Mouse (Mus musculus): ENCODE results near the gene Piezo1.

Gene Piezo1

DNA sequence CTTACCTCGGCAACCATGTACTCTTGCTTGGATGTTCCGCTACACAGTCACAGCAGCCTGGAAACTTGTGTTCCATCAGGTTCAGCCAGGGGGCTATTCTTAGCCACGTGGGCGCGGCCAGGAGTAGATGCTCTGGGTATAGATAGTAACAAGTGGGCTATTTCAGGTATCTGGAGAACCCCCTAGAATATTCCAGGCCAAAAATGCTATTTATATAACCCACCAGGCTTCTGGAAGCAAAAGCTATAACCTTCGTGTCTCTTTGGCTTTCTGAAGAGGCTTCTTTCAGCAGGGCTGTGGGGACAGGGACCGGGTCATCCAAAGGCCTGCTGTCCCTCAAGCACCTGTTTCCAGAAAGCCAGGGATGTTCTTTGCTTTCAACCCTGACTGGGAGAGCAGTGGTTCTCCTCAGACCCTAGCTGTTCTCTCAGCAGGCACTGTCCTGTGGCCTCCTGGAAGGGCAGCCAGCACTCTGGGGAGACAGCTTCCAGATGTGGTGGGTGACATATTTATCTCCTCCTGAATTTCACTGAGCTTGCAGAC lies 99.9 kb downstream of the Piezo1 start:
- no peak for DNase-seq

GRCm38 (mm10) chr8:122445203-122445602 lies 105.9 kb downstream of the Piezo1 start:
- no peak for DNase-seq

- peak in 1 of 2 experiments; percentile 51 for DNase-seq
Measured at GRCm38 (mm10) chr8:122444058-122444748, 106.9 kb downstream of the Piezo1 start.

GRCm38 (mm10) chr8:122443262-122444006 lies 107.7 kb downstream of the Piezo1 start, which contains the start of gene Mvd:
TSS of gene Mvd (minus strand) at chr8:122443422.
- peak; percentile 98 to 99 for DNase-seq

GRCm38 (mm10) chr8:122442781-122443180 lies 108.3 kb downstream of the Piezo1 start:
- no peak for DNase-seq

GRCm38 (mm10) chr8:122442356-122442755 lies 108.8 kb downstream of the Piezo1 start:
- DNase-seq: no peak

- no peak for DNase-seq
Measured at GRCm38 (mm10) chr8:122441326-122441725, 109.8 kb downstream of the Piezo1 start.

GRCm38 (mm10) chr8:122439336-122439735 lies 111.8 kb downstream of the Piezo1 start:
- DNase-seq: no peak

DNA sequence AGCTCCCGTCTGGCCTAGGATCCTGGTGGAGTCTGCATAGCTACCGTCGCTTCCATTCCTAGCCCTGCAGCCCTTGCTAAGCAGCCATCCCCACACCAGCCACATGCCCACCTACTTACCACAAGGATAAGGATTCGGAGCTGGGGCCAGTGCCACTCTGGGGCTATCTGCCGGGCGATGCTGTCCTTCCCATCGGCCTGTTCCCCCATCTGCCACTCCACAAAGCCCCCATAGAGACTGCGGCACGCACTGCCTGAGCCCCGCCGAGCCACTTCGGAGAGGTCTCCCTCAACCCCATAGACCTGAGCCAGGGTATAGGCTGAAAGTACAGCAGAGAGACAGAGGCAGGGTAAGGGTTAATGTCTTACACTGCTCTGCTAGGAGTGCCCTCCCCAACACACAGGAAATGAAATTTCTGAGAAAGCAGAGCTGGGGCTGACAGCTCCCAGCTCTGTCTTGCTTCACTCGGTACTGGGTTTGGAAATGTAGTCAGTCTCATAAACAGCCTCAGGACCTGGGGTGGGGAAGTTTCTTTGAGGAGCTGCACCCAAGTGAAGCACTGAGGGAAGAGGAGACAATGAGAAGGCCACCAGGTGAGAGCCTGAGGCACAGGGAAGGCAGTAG lies 113.3 kb downstream of the Piezo1 start:
- DNase-seq: no peak

DNA sequence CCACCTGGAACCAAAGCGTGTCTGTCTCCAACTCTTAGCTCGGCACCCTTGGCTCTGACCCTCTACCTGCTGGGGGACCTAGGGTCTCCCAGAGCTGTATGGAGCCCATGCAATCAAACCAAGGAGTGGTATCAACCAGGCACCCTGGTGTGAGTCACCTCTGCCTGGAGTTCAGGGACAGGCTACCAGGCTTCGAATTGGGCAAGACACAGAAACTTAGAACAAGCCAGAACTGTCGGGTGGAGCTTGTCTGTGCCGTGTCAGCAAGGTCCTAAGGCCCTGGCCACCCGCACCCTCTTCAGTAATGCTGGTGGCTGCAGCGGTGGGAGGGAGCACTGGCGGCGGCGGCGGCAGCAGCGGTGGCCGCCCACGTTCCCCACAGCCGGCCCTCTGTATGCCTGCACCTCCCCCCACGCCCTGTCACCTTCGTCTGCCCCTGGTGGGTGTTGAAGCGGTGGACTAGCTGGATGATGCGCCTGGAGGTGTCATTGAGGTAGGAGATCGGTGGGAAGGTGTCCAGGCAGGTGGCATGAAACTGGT lies 114.5 kb downstream of the Piezo1 start:
- no peak for DNase-seq

DNA sequence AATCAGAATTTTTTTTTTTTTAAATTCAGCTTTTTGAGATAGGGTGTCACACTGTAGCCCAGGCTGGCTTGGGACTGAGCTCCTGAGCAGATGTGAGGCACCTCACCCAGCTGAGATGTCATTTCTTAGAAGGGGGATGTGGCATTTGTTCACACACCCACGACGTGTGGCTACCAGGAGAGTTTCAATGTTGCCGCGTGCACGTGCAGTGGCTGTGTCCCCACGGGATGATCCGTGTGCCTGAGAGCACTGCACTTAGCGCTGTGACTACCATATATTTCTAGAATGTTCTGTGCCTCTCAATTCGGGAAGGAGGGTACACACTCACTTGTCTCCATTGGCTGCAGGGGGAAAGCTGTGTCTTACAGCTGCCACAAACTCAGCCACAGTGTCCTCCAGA lies 115.0 kb downstream of the Piezo1 start:
- no peak for DNase-seq

DNA sequence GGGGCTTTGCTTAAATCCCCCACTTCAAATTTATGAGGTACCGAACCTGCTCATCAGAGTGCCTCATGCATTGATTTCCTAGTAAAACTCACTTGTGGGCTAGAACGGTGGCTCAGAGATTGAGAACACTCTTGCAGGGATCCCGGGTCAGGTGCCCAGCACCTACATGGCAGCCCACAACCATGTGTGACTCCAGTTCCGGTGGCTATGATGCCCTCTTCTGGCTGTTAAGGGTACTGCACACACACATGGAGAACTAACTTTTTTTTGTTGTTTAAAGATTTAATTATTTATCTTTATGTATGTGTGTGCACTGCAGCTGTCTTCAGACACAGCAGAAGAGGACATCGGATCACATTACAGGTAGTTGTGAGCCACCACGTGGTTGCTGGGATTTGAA lies 115.8 kb downstream of the Piezo1 start:
- DNase-seq: no peak

GRCm38 (mm10) chr8:122433269-122433905 lies 117.7 kb downstream of the Piezo1 start:
- no peak for DNase-seq

GRCm38 (mm10) chr8:122432443-122433268 lies 118.5 kb downstream of the Piezo1 start, which contains the start of gene Cyba:
TSS of gene Cyba (minus strand) at chr8:122432930.
- peak; percentile 78 to 90 for DNase-seq

All from thymus, adult 18-20 months (tissue).